Mouse (Mus musculus) T-cell, adult 66 days (primary cell): ENCODE data around the gene Pigs. TPM values are rescaled to one million over a fixed set of nuclear protein-coding genes. Genes with fewer than 3 reads are reported as not detected.

Source experiments
- total RNA-seq, 2 experiments: library from RNA; stranded (reverse); gene quantifications; 3 replicates in 1 of 2; 4 replicates in 1 of 2; pipeline ENCODE4 v1.2.4; 2023

The Pigs gene
- total RNA-seq: 10 to 100 TPM; 50.4 to 54.2 TPM

DNA sequence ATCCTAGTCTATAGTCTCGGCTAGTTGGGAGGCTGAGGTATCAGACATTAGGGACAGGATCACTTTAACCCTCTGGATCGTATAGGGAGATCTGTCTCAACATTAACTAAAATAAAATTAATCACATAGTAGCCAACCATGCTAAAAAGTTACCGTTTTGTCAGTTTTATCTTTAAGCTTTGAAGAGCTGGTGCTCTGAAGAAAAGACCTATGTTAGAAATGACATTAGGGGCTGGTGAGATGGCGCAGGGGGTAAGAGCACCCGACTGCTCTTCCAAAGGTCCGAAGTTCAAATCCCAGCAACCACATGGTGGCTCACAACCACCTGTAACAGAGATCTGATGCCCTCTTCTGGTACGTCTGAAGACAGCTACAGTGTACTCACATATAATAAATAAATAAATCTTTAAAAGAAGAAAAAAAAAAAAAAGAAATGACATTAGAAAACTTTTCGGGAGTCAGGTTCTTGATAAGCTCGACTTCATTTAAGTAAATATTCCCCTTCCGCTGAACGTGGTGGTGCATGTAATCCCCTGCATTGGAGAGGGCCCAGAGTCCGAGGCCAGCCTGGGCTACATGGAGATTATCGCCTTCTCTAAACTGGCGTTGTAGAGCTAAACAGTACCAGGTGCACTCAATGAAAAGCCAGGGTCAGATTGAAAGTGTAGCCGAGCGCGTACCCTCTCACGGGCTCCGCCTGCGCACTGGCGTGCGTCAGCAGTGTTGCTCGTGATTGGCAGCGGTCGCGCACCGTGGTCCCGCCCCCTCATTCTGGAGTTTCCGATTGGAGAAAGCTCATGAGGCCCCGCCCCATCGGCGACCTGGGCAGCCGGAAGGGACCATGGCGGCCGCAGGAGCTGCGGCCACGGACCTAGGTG lies at the start of gene Pigs:
Pigs (plus strand) TSS at position 782 of the 878 bp plus-strand sequence.

DNA sequence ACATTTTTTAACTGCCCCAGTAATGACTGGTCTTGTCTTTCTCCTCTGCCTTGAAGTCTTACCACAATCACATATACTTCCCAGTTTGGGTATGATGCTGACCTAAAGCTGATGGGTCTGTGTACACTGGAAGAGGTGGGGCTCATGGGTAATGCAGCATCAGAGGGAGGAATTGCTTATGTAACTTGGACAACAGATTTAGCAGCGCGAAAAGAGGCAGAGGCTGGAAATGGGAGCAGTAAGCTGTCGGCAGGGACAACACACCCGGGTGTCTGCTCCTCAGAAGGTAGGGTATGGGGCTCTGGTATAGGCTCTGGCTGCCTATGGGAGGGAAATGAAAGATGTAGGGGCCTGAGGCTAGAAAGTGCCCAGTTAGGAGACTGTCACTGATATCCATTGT lies 37.6 kb upstream of the Pigs start, which contains the start of gene BC030499:
BC030499 (plus strand) TSS at position 188 of the 400 bp plus-strand sequence.

DNA sequence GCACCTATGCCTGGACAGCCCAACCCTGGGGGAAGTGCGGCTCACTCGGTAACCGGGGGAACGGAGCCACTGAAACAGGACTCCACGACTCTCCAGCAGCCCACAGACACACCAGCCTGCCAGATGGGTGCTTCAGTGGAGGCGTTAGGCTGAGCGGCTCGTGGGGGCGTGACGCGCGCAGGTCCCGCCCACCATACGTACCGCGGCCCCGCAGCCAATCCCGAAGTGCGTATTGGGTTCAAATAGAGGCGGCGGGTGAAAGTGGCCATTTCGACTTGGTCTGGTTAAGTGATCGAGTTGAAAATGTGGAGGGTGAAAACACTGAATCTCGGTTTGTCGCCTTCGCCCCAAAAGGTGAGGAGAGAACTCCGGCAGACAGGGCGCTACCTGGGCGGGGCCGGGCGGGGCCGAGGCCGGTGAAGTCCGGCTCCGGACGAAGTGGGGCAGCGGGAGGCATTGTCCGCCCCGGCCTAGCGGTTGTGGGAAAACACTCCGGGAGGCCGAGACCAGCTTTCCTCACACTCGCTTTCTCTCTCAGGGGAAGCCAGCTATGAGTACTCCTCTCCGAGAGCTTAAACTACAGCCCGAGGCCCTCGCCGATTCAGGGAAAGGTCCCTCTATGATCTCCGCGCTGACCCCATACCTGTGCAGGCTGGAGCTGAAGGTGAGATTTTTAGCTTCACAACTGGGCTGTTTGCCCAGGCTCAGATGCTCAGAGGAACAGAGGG lies 26.7 kb upstream of the Pigs start, which contains the start of gene Spag5:
Spag5 (plus strand) TSS at position 173 of the 728 bp plus-strand sequence.

DNA sequence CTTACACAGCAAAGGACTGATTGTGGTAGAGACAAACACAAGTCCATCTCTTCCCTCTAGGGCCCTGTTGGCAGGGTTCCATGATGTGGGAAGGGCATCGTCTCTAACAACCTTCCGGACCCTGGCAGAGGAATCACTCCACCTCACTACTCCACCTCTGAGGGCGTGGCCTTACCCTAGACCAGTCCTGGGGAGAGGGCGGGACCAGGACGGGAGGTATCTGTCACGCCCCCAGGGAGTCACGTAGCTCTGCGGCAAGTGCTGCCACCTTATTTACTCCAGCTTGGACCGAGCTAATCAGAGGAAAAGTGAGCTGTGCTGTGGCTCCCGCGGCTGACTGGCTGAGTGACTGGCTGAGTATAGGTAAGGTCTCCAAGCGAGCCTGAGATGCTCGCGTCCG lies 5.4 kb upstream of the Pigs start, which contains the start of gene Aldoc:
Aldoc (plus strand) TSS at position 109 of the 400 bp plus-strand sequence.

DNA sequence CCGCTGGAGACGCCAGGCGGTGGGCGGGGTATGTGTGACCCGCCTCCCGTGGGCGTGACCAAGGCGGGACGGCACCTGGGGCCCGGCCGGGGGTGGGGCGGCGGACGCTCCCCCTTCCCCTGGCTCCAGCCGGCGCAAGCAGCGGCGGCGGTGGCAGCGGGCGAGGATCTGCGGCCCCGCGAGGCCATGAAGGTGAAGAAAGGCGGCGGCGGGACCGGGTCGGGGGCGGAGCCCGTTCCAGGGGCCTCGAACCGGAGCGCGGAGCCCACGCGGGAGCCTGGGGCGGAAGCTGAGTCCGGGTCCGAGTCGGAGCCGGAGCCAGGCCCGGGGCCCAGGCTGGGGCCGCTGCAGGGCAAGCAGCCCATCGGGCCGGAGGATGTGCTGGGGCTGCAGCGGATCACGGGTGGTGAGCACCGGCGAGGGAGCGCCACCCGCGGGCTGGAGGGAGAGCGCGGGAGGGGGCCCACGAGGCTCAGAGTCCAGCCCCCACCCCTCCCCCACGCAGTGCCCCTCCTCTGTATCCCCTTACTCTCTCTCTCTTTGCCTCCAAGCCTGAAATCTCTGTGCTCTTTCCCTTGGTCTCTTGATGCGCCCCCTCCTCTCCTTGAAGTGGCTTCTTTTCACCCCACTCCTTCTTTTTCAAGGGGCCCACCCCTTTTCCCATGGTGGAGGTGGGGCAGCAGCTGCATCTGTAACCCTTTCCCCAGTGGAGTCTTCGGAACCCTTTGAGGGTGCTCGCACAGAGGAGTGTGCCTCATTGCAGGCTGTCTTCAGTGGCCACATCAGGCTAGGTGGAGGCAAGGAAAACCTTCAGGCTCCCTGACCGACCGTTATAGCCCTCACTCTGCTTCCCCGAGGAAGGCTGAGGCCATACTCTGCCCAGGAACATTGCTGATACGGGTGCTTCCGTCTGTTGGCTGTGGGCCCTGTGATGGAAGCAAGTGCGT lies 15.4 kb downstream of the Pigs start, which contains the start of gene Unc119:
Unc119 (plus strand) TSS at position 102 of the 947 bp plus-strand sequence.

DNA sequence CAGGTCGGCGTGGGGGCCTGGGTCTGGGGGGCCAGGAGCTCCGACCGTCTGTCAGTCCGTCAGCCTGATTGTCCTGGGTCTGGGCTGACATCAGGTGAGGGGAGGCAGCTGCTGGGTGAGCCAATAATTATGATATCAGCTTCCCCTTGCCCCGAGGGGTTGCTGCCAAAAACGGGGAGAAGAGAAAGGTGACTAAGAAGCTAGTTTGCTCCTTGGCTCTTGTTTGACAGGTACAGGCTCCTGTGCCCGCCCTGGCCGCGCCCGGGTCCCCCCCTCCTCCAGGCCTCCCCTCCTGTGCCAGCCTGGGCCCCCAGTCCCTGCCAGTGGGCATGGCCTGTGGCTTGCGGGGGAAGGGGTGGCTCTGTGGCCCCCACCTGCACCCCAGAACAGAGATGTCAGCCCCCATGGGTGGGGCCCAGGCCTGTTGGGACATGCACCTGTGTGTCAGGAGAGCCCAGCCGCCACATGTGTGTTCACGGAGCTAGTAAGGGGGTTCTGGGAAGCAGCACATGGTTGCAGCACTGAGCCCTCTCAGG lies 58.4 kb downstream of the Pigs start, which contains the start of gene Foxn1:
Foxn1 (minus strand) TSS at position 51 of the 536 bp plus-strand sequence.

Other genes with a start within 250 kb of the Pigs start
- 10 to 100 TPM; 27.6 to 32.2 TPM for gene Eral1, start 248.0 kb upstream of the Pigs start, total RNA-seq
- gene Fam222b, start 233.8 kb upstream of the Pigs start, total RNA-seq: 10 to 100 TPM; 17.5 to 20.0 TPM
- 10 to 100 TPM; 29.3 to 32.7 TPM for gene Traf4, start 162.8 kb upstream of the Pigs start, total RNA-seq
- 1 to 10 TPM; 6.8 to 10.0 TPM for gene Nek8, start 151.7 kb upstream of the Pigs start, total RNA-seq
- gene Tlcd1, start 151.7 kb upstream of the Pigs start, total RNA-seq: 1 to 10 TPM; 6.0 to 7.5 TPM
- gene Rpl23a, start 144.8 kb upstream of the Pigs start, total RNA-seq: 1,000 to 10,000 TPM; 3,453 to 3,575 TPM
- 1 to 10 TPM in 1 of 2 experiments, not detected in 1; 1.1 TPM for gene Rab34, start 140.0 kb upstream of the Pigs start, total RNA-seq
- not detected for gene Proca1, start 135.0 kb upstream of the Pigs start, total RNA-seq
- 10 to 100 TPM; 40.4 to 52.1 TPM for gene Sdf2, start 82.7 kb upstream of the Pigs start, total RNA-seq
- gene Supt6, start 82.4 kb upstream of the Pigs start, total RNA-seq: 10 to 100 TPM; 75.3 to 76.2 TPM
- 100 to 1,000 TPM; 115 to 134 TPM for gene 2610507B11Rik, start 66.7 kb upstream of the Pigs start, total RNA-seq
- gene BC030499, start 37.6 kb upstream of the Pigs start, total RNA-seq: 1 to 10 TPM; 4.6 to 4.7 TPM
- gene Spag5, start 26.9 kb upstream of the Pigs start, total RNA-seq: 1 to 10 TPM; 6.5 to 7.8 TPM
- gene Aldoc, start 5.4 kb upstream of the Pigs start, total RNA-seq: 10 to 100 TPM; 22.1 to 26.3 TPM
- 10 to 100 TPM; 15.3 to 21.9 TPM for gene Unc119, start 15.1 kb downstream of the Pigs start, total RNA-seq
- gene Foxn1, start 58.1 kb downstream of the Pigs start, total RNA-seq: not detected
- not detected for gene Slc13a2, start 93.8 kb downstream of the Pigs start, total RNA-seq
- gene Slc46a1, start 137.3 kb downstream of the Pigs start, total RNA-seq: 1 to 10 TPM; 1.2 to 2.2 TPM
- 1 to 10 TPM; 5.4 to 5.5 TPM for gene Sarm1, start 169.3 kb downstream of the Pigs start, total RNA-seq
- gene Vtn, start 170.7 kb downstream of the Pigs start, total RNA-seq: not detected
- gene Sebox, start 175.0 kb downstream of the Pigs start, total RNA-seq: not detected
- 10 to 100 TPM; 21.8 to 25.1 TPM for gene Tmem199, start 183.8 kb downstream of the Pigs start, total RNA-seq
- gene Poldip2, start 183.8 kb downstream of the Pigs start, total RNA-seq: 10 to 100 TPM; 34.3 to 39.1 TPM
- gene Tnfaip1, start 207.9 kb downstream of the Pigs start, total RNA-seq: 10 to 100 TPM; 13.2 to 14.7 TPM
- 10 to 100 TPM; 40.9 to 42.2 TPM for gene Ift20, start 207.9 kb downstream of the Pigs start, total RNA-seq
- 1 to 10 TPM; 7.8 to 8.4 TPM for gene Tmem97, start 222.4 kb downstream of the Pigs start, total RNA-seq